17 mouse cellular contexts compared by ENCODE assay signal in the genomic region with DNA sequence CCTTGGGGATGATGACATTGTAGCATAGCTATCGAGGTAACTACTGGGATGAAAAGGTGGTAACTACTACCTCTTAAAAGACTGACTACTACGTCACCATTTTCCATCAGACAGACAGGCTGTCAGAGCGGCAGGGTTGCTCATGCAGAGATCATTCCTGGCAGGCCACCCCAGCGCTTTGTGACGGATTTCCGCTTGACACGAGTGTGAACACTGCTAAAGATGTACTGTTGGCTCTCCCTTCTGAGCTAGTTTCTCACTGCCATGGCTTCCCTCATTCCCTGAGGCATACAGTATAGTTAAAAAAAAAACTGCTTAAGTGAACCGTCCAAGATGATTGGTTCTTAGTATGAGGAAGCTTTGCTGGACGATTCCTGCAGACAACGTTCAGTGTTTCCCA. TPM values are rescaled to one million over a fixed set of nuclear protein-coding genes. Genes with fewer than 3 reads are reported as not detected.
DNase-seq lines count a peak whose midpoint lies in the region; ATAC-seq and TF ChIP-seq lines count a peak whose summit lies in the region.
"Had no signal": no experiment of that assay in that cellular context is flagged by ENCODE, and none has a peak within 500 bp of the region (broad histone marks: within the 10 kb centered on the region; RNA-seq: fewer than 3 reads in every experiment).

No protein-coding gene starts in this region.

- no peaks in the 10 kb centered on the region for H3K9me3 ChIP-seq in lung, embryonic 16.5 days (ENCODE audit: control insufficient read depth, low read length)
- no peaks in the 10 kb centered on the region for H3K9me3 ChIP-seq in embryonic facial prominence, embryonic 15.5 days (replicated peaks)
- H3K9me3 ChIP-seq: liver, embryonic 13.5 days; megakaryocyte, embryonic 14.5 days had no signal

- no peak for TF ChIP-seq CTCF in heart, adult 2 months (IDR thresholded peaks at IDR 0.05)

- ATAC-seq in lung, embryonic 16.5 days (ENCODE audit: low read depth): no peak
- ATAC-seq in embryonic facial prominence, embryonic 15.5 days (ENCODE audit: insufficient number of reproducible peaks, low FRiP score, low TSS enrichment, low read depth): no peak
- ATAC-seq: midbrain, embryonic 16.5 days had no signal

- TF ChIP-seq POLR2A in heart, adult 2 months (IDR thresholded peaks at IDR 0.05; ENCODE audit: insufficient read depth, low read depth, low read length): no peak

- no peak overlapping the region for H3K9ac ChIP-seq in heart, adult 2 months (ENCODE audit: low read depth, low read length)
- no peak overlapping the region for H3K9ac ChIP-seq in lung, embryonic 16.5 days (ENCODE audit: low read length)
- no peak overlapping the region for H3K9ac ChIP-seq in embryonic facial prominence, embryonic 15.5 days
- H3K9ac ChIP-seq: liver, embryonic 13.5 days had no signal

- H3K79me2 ChIP-seq in heart, adult 2 months (replicated peaks; ENCODE audit: control insufficient read depth, insufficient read depth, low read length): no peaks in the 10 kb centered on the region

- H3K27ac ChIP-seq in heart, adult 2 months: no peak overlapping the region
- H3K27ac ChIP-seq in lung, embryonic 16.5 days (ENCODE audit: low read length): peak overlapping the region; percentile 39; the same call in 1 of the 2 replicates
- H3K27ac ChIP-seq in embryonic facial prominence, embryonic 15.5 days (replicated peaks): peak overlapping the region; percentile 68
- H3K27ac ChIP-seq: kidney, postnatal 0 days; layer of hippocampus, adult 2 months; liver, embryonic 13.5 days had no signal

- DNase-seq in heart, adult 2 months: peak; percentile 13 to 21
- no peak for DNase-seq in heart, postnatal 25 days (ENCODE audit: low spot score)
- DNase-seq in lung, postnatal 25 days (ENCODE audit: low spot score): no peak
- peak; percentile 29 for DNase-seq in lung, postnatal 36 days
- DNase-seq in right cerebral cortex, postnatal 10 days (ENCODE audit: low spot score in 2 of 2): no peak
- DNase-seq: adrenal gland, postnatal 25 days; cerebellum, adult 9-11 months; gastrocnemius, postnatal 14 days; kidney, adult 11 months; liver, embryonic 13.5 days; thymus, postnatal 25 days had no signal

- H3K4me3 ChIP-seq in heart, adult 2 months: no peak overlapping the region
- no peak overlapping the region for H3K4me3 ChIP-seq in lung, embryonic 16.5 days (ENCODE audit: low read length)
- no peak overlapping the region for H3K4me3 ChIP-seq in embryonic facial prominence, embryonic 15.5 days (replicated peaks)
- H3K4me3 ChIP-seq: layer of hippocampus, adult 2 months; liver, embryonic 13.5 days; megakaryocyte, embryonic 14.5 days had no signal

- intact Hi-C loops in heart, adult 2 months (cut with DNase I): loop anchor here (5.0 kb wide), 3 partner anchors 33 to 142 kb away; a partner anchor contains a TSS
- intact Hi-C loops in heart, postnatal 25 days (cut with DNase I): loop anchor here (5.0 kb wide), 2 partner anchors 57 to 142 kb away; no protein-coding TSS in a partner anchor

- no peaks in the 10 kb centered on the region for H3K36me3 ChIP-seq in heart, adult 2 months (ENCODE audit: control insufficient read depth, insufficient read depth, low read length)
- no peaks in the 10 kb centered on the region for H3K36me3 ChIP-seq in lung, embryonic 16.5 days (ENCODE audit: control insufficient read depth, insufficient read depth, low read length)
- no peaks in the 10 kb centered on the region for H3K36me3 ChIP-seq in embryonic facial prominence, embryonic 15.5 days
- H3K36me3 ChIP-seq: liver, embryonic 13.5 days had no signal

- no peak overlapping the region for H3K4me2 ChIP-seq in lung, embryonic 16.5 days (ENCODE audit: low read depth, low read length)
- no peak overlapping the region for H3K4me2 ChIP-seq in embryonic facial prominence, embryonic 15.5 days (replicated peaks)
- H3K4me2 ChIP-seq: liver, embryonic 13.5 days had no signal

- no peaks in the 10 kb centered on the region; the same call in 1 of the 2 replicates for H3K27me3 ChIP-seq in heart, adult 2 months (ENCODE audit: control insufficient read depth, insufficient read depth, low read length)
- H3K27me3 ChIP-seq in lung, embryonic 16.5 days (ENCODE audit: control insufficient read depth, insufficient read depth, low read depth, low read length): no peaks in the 10 kb centered on the region
- no peaks in the 10 kb centered on the region for H3K27me3 ChIP-seq in embryonic facial prominence, embryonic 15.5 days

- no peak for TF ChIP-seq EP300 in heart, adult 2 months (IDR thresholded peaks at IDR 0.05; ENCODE audit: insufficient read depth, low read depth, low read length)

- 60% methylated on average over 10 of the region's 10 CpGs for WGBS in heart, adult 2 months
- WGBS in lung, embryonic 16.5 days: 57% methylated on average over 10 of the region's 10 CpGs
- WGBS in embryonic facial prominence, embryonic 15.5 days: 58% methylated on average over 10 of the region's 10 CpGs

- H3K4me1 ChIP-seq in heart, adult 2 months (ENCODE audit: control insufficient read depth, insufficient read depth, low read length): peaks cover 1% of the 10 kb centered on the region; the same call in 1 of the 2 replicates
- peaks cover 34% of the 10 kb centered on the region for H3K4me1 ChIP-seq in lung, embryonic 16.5 days (replicated peaks; ENCODE audit: control insufficient read depth, insufficient read depth, low read length)
- H3K4me1 ChIP-seq in embryonic facial prominence, embryonic 15.5 days: peaks cover 34% of the 10 kb centered on the region
- H3K4me1 ChIP-seq: liver, embryonic 13.5 days had no signal

RNA-seq across cellular contexts. Expression of a gene that starts 53.0 kb away (rescaled TPM):
- total RNA-seq in heart, adult 2 months (2021): 10 to 100 TPM; 47.6 to 62.8 TPM
- 14.1 and 28.2 TPM in 2 replicates for polyA plus RNA-seq in heart, adult 2 months (2012; rRNA removed)
- total RNA-seq in heart, postnatal 25 days (2021): 10 to 100 TPM; 49.3 to 53.1 TPM
- 243 and 279 TPM in 2 replicates for polyA plus RNA-seq in lung, embryonic 16.5 days (2015; fragmentation: Nextera tagmentation; extraction: Ambion mirVana)
- polyA plus RNA-seq in embryonic facial prominence, embryonic 15.5 days (2015; fragmentation: Nextera tagmentation; extraction: Ambion mirVana): 290 and 306 TPM in 2 replicates

Comparison
In these comparisons a context has a peak if more than half of its experiments do, and no peak if none do; other contexts are left out.
1. DNase-seq: peak in heart, adult 2 months (2 of 2) and lung, postnatal 36 days (single experiment); none in heart, postnatal 25 days (single experiment), lung, postnatal 25 days (single experiment) and right cerebral cortex, postnatal 10 days (0 of 2).